Mouse (Mus musculus) CH12.LX (cell line): ENCODE measurements at regions not wholly inside any gene's neighbourhood (a gene's known extent, or its start where the extent isn't known, plus 50 kb on each side); places are given as distances from the start of the nearest gene placed in this dataset.

Experiments used
- DNase-seq: peaks from one replicate; pipeline ENCODE4 v3.0.0-alpha.2; 2013; ENCODE audit errors: extremely low read depth
- H3K27ac ChIP-seq: 2 replicates; pipeline ENCODE4 v1.5.1; 2012; ENCODE audit warnings: low read depth, mild to moderate bottlenecking, control low read depth, moderate library complexity; ENCODE audit not compliant: insufficient read depth
- H3K27me3 ChIP-seq: replicated peaks from 2 replicates; pipeline ENCODE3; 2012; ENCODE audit warnings: inconsistent platforms
- H3K36me3 ChIP-seq, 2 experiments: replicated peaks in 1 of 2; 2 replicates each; pipeline versions ENCODE3 to v1.6.1; 2012; ENCODE audit warnings: inconsistent platforms in 1 of 2, low read length in 1 of 2, mild to moderate bottlenecking in 1 of 2, mixed read lengths in 1 of 2, moderate library complexity in 1 of 2; ENCODE audit not compliant: control insufficient read depth in 1 of 2, insufficient read depth in 1 of 2
- H3K4me1 ChIP-seq, 2 experiments: 2 replicates each; pipeline ENCODE4 v1.6.1; 2012; ENCODE audit warnings: inconsistent platforms in 1 of 2, moderate library complexity in 1 of 2; ENCODE audit not compliant: insufficient read depth in 2 of 2, control insufficient read depth in 1 of 2
- H3K4me2 ChIP-seq: 2 replicates; pipeline ENCODE4 v1.6.1; 2012; ENCODE audit warnings: low read depth, mild to moderate bottlenecking, control low read depth; ENCODE audit not compliant: poor library complexity, insufficient read depth, severe bottlenecking
- H3K4me3 ChIP-seq, 3 experiments: fragments of 150-350 bp in 1 of 3; sonication (generic) in 1 of 3; replicated peaks in 1 of 3; 2 replicates each; pipeline versions ENCODE3 to v1.5.1; 2011 to 2012; ENCODE audit warnings: low read depth in 2 of 3, low read length in 2 of 3, mild to moderate bottlenecking in 2 of 3, moderate library complexity in 2 of 3, control low read depth in 1 of 3, improper control_type of control experiment in 1 of 3, inconsistent platforms in 1 of 3, mixed read lengths in 1 of 3; ENCODE audit not compliant: poor library complexity in 1 of 3
- H3K79me2 ChIP-seq: replicated peaks from 2 replicates; pipeline ENCODE4 v1.6.1; 2012; ENCODE audit warnings: mild to moderate bottlenecking, moderate library complexity; ENCODE audit not compliant: control insufficient read depth, poor library complexity, insufficient read depth, severe bottlenecking; ENCODE audit errors: extremely low read depth
- H3K9ac ChIP-seq: 2 replicates; pipeline ENCODE4 v1.6.1; 2012; ENCODE audit warnings: low read depth, mild to moderate bottlenecking, control low read depth, moderate library complexity; ENCODE audit not compliant: insufficient read depth
- H3K9me3 ChIP-seq: replicated peaks from 2 replicates; pipeline ENCODE3; 2012; ENCODE audit warnings: low read length, inconsistent platforms, mixed read lengths
- CHD1 ChIP-seq: IDR thresholded peaks from 2 replicates; pipeline ENCODE4 v1.6.1; 2012; ENCODE audit warnings: low read depth, low read length, improper control_type of control experiment, inconsistent platforms
- CHD2 ChIP-seq: IDR thresholded peaks from 2 replicates; pipeline ENCODE4 v1.6.1; 2011; ENCODE audit warnings: low read length, improper control_type of control experiment
- CTCF ChIP-seq, 2 experiments: IDR thresholded peaks in 1 of 2; conservative IDR thresholded peaks in 1 of 2; 2 replicates each; pipeline ENCODE4 v1.5.1; 2011 to 2012; ENCODE audit warnings: low read depth in 2 of 2, low read length in 2 of 2, improper control_type of control experiment in 1 of 2, inconsistent platforms in 1 of 2, mild to moderate bottlenecking in 1 of 2, moderate library complexity in 1 of 2
- E2F4 ChIP-seq: IDR thresholded peaks from 2 replicates; pipeline ENCODE4 v1.6.1; 2011; ENCODE audit warnings: low read depth, low read length, improper control_type of control experiment; ENCODE audit not compliant: insufficient replicate concordance
- EP300 ChIP-seq: IDR thresholded peaks from 2 replicates; pipeline ENCODE4 v1.6.1; 2011; ENCODE audit warnings: low read length, improper control_type of control experiment
- IRF4 ChIP-seq: IDR thresholded peaks from 2 replicates; pipeline ENCODE4 v1.6.1; 2014; ENCODE audit warnings: low read depth, mild to moderate bottlenecking, inconsistent platforms, low read length, improper control_type of control experiment
- JUND ChIP-seq: conservative IDR thresholded peaks from 2 replicates; pipeline ENCODE4 v1.6.1; 2011; ENCODE audit warnings: low read depth, low read length, improper control_type of control experiment
- MAFK ChIP-seq: IDR thresholded peaks from 2 replicates; pipeline ENCODE4 v1.6.1; 2011; ENCODE audit warnings: low read length, improper control_type of control experiment; ENCODE audit not compliant: insufficient replicate concordance
- MXI1 ChIP-seq: IDR thresholded peaks from 2 replicates; pipeline ENCODE4 v1.6.1; 2011; ENCODE audit warnings: mild to moderate bottlenecking, low read depth, low read length, improper control_type of control experiment
- NELFE ChIP-seq: IDR thresholded peaks from 2 replicates; pipeline ENCODE4 v1.6.1; 2011; ENCODE audit warnings: low read depth, low read length, improper control_type of control experiment
- NRF1 ChIP-seq: IDR thresholded peaks from 2 replicates; pipeline ENCODE4 v1.6.1; 2014; ENCODE audit warnings: low read depth, mild to moderate bottlenecking, inconsistent platforms, low read length, improper control_type of control experiment, moderate library complexity
- PAX5 ChIP-seq: IDR thresholded peaks from 2 replicates; pipeline ENCODE4 v1.6.1; 2012; ENCODE audit warnings: low read length, inconsistent platforms, mixed read lengths
- POLR2A ChIP-seq: IDR thresholded peaks from 2 replicates; pipeline ENCODE4 v1.6.1; 2011; ENCODE audit warnings: low read depth, mild to moderate bottlenecking, improper control_type of control experiment, low read length
- POLR2AphosphoS2 ChIP-seq: IDR thresholded peaks from 2 replicates; pipeline ENCODE4 v1.6.1; 2011; ENCODE audit warnings: low read depth, low read length, improper control_type of control experiment
- SMC3 ChIP-seq: IDR thresholded peaks from 2 replicates; pipeline ENCODE4 v1.6.1; 2011; ENCODE audit warnings: low read depth, low read length, improper control_type of control experiment
- TCF12 ChIP-seq: IDR thresholded peaks from 2 replicates; pipeline ENCODE4 v1.6.1; 2014; ENCODE audit warnings: low read depth, mild to moderate bottlenecking, inconsistent platforms, low read length, improper control_type of control experiment
- USF2 ChIP-seq: conservative IDR thresholded peaks from 2 replicates; pipeline ENCODE4 v1.6.1; 2011; ENCODE audit warnings: low read depth, low read length, improper control_type of control experiment
- ZMIZ1 ChIP-seq: IDR thresholded peaks from 2 replicates; pipeline ENCODE4 v1.6.1; 2012; ENCODE audit warnings: low read depth, mild to moderate bottlenecking, inconsistent platforms, low read length, improper control_type of control experiment
- ZNF384 ChIP-seq: IDR thresholded peaks from 2 replicates; pipeline ENCODE4 v1.6.1; 2012; ENCODE audit warnings: low read depth, low read length, improper control_type of control experiment, inconsistent platforms
- dilution Hi-C: fragments of 300-500 bp; cut with MboI; formaldehyde crosslinking; loops from 2 replicates; pipeline ENCODE4 v1.14.3; 2020; ENCODE audit warnings: low sequenced_read_pairs; ENCODE audit not compliant: extremely low pct_unique_long_range_greater_than_20kb, extremely low pct_ligation_motif_present
- in situ Hi-C: fragments of 300-500 bp; cut with MboI; formaldehyde crosslinking; loops from 3 replicates; pipeline ENCODE4 v1.14.3; 2019; ENCODE audit warnings: low sequenced_read_pairs, low pct_ligation_motif_present, low pct_unique_long_range_greater_than_20kb, mixed read lengths

DNA sequence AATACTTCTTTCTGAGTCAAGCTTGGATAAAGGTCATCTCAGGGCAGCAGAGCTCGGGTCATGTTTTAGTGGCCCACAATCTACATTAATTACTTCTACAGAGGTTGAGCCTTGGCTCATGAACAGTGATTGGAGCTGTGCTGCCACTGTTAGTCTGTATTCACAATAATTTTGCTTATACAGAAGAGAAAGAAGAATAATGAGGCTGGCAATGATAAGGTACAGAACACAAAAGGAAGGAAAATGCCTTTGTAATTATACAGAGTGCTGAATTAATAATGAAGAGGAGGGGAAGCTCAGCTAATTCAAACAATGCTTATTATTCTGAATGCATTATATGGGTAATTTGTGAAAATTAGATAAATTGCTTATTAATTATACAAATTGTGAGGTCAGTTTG is 573.9 kb upstream of the Cblb start:
- H3K27ac ChIP-seq: no peak overlapping the region
- no peaks in the 10 kb centered on the region for H3K9me3 ChIP-seq
- no peaks in the 10 kb centered on the region for H3K4me1 ChIP-seq
- no peak overlapping the region for H3K4me3 ChIP-seq
- in situ Hi-C loops (no loop called here), dilution Hi-C loops (no loop called here)
- no peak overlapping the region for H3K4me2 ChIP-seq
- DNase-seq: no peak
- no peaks in the 10 kb centered on the region for H3K79me2 ChIP-seq
- H3K27me3 ChIP-seq: no peaks in the 10 kb centered on the region
- H3K9ac ChIP-seq: no peak overlapping the region
- no peak for TF ChIP-seq NELFE
- TF ChIP-seq ZMIZ1: no peak
- TF ChIP-seq CHD2: no peak
- no peak for TF ChIP-seq NRF1
- no peaks in the 10 kb centered on the region for H3K36me3 ChIP-seq

DNA sequence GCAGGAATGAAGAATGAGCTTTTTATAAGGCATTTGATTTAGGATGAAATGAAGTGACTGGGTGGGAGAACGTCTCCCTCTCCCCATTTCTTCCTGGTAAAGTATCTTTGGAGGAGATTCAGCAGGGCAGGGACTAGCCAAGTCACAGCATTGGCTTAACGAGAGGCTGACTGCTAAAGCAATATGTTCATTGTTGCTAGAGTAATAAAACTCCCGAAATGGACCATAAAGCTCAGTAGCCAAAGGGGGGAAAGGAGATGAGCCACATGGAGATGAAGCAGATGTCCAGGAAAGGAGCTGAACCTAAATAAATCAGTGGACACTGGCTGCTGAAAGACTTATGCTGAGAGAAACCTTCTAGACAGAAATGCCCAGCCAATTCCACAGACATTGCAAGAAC is 555.3 kb upstream of the Cblb start:
- Histone ChIP-seq H3K27ac (no peak overlapping the region), H3K9ac (no peak overlapping the region), H3K4me2 (no peak overlapping the region), H3K27me3 (no peaks in the 10 kb centered on the region), H3K9me3 (no peaks in the 10 kb centered on the region), H3K4me3 (no peak overlapping the region), H3K36me3 (no peaks in the 10 kb centered on the region), H3K79me2 (no peaks in the 10 kb centered on the region), H3K4me1 (no peaks in the 10 kb centered on the region)
- dilution Hi-C loops (no loop called here), in situ Hi-C loops (no loop called here)
- DNase-seq: no peak
- TF ChIP-seq CHD2 (no peak), TCF12 (no peak), IRF4 (no peak), CHD1 (no peak), CTCF (conservative IDR thresholded peaks at IDR 0.05 in 1 of 2, IDR thresholded peaks at IDR 0.05 in 1 of 2; ENCODE audit: low read depth in 2 of 2, low read length in 2 of 2) (no peak), POLR2A (no peak), MAFK (no peak), NRF1 (no peak), EP300 (no peak), E2F4 (no peak), USF2 (no peak), ZNF384 (no peak), MXI1 (no peak), POLR2AphosphoS2 (no peak), JUND (no peak), PAX5 (no peak), SMC3 (no peak)
